Comparison of ENCODE assay signal across 9 mouse cellular contexts in the genomic region with DNA sequence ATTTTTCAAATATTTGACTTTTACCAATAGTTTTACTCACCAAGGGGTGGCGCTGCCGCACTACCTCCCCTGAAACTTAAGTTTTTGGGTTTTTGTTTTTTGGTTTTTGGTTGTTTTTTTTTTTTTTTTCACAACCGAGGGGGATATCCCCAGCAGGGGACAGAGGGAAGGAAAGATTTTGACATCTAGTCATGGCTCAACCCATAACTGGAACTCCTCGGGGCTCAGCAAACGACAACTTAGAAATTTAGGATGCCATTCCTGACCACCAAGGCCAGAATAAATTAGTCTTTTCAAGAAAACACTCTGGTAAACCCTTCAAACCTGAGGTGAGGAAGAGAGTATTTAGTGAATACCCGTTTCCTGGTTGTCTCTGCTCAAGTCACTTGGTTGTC. TPM values are rescaled to one million over a fixed set of nuclear protein-coding genes. Genes with fewer than 3 reads are reported as not detected.
DNase-seq lines count a peak whose midpoint lies in the region; ATAC-seq and TF ChIP-seq lines count a peak whose summit lies in the region.
"Had no signal": no experiment of that assay in that cellular context is flagged by ENCODE, and none has a peak within 500 bp of the region (broad histone marks: within the 10 kb centered on the region; RNA-seq: fewer than 3 reads in every experiment).

No protein-coding gene starts in this region.

- peak; percentile 49; the same call in 1 of the 2 replicates for TF ChIP-seq CTCF in liver, adult 2 months (IDR thresholded peaks at IDR 0.05; ENCODE audit: low read depth, low read length)

- H3K4me2 ChIP-seq in forebrain, embryonic 11.5 days (ENCODE audit: low read depth, low read length, severe bottlenecking): no peak overlapping the region
- peak overlapping the region; percentile 86 for H3K4me2 ChIP-seq in neural tube, embryonic 13.5 days

- under 1% methylated on average over 6 of the region's 6 CpGs for WGBS in forebrain, embryonic 10.5 days
- 0% methylated on average over 6 of the region's 6 CpGs for WGBS in forebrain, embryonic 11.5 days
- 3% methylated on average over 6 of the region's 6 CpGs for WGBS in liver, adult 2 months
- WGBS in neural tube, embryonic 13.5 days: 0% methylated on average over 6 of the region's 6 CpGs

- H3K27ac ChIP-seq in forebrain, embryonic 10.5 days: no peak overlapping the region
- H3K27ac ChIP-seq in forebrain, embryonic 11.5 days (ENCODE audit: low read depth, low read length): no peak overlapping the region
- peak overlapping the region; percentile 75 for H3K27ac ChIP-seq in liver, adult 2 months (replicated peaks; ENCODE audit: insufficient read depth, low read depth, low read length)
- no peak overlapping the region for H3K27ac ChIP-seq in neural tube, embryonic 13.5 days (replicated peaks)

- no peaks in the 10 kb centered on the region for H3K9me3 ChIP-seq in forebrain, embryonic 10.5 days
- H3K9me3 ChIP-seq in forebrain, embryonic 11.5 days (ENCODE audit: control insufficient read depth, low read length): no peaks in the 10 kb centered on the region
- no peaks in the 10 kb centered on the region for H3K9me3 ChIP-seq in neural tube, embryonic 13.5 days

- H3K4me1 ChIP-seq in forebrain, embryonic 10.5 days: peaks cover 75% of the 10 kb centered on the region
- H3K4me1 ChIP-seq in forebrain, embryonic 11.5 days (replicated peaks; ENCODE audit: control insufficient read depth, insufficient read depth, low read length): peaks cover 20% of the 10 kb centered on the region
- H3K4me1 ChIP-seq in liver, adult 2 months (ENCODE audit: control insufficient read depth, insufficient read depth, low read length): peaks cover 8% of the 10 kb centered on the region
- H3K4me1 ChIP-seq in neural tube, embryonic 13.5 days (replicated peaks): peaks cover 73% of the 10 kb centered on the region

- DNase-seq in forebrain, embryonic 10.5 days (ENCODE audit: extremely low spot score, low spot score): no peak
- no peak for DNase-seq in forebrain, embryonic 11.5 days (ENCODE audit: low spot score)
- peak; percentile 82 for DNase-seq in CD4-positive helper T cell, adult 2 months (ENCODE audit: low read depth, low spot score)
- peak; percentile 69 to 79 for DNase-seq in cerebellum, postnatal 14 days
- peak; percentile 59 to 78 for DNase-seq in heart, postnatal 10 days
- DNase-seq in liver, adult 2 months (ENCODE audit: extremely low read depth, low read depth, low spot score): peak; percentile 65

- no peak for ATAC-seq in forebrain, embryonic 11.5 days (replicated peaks; ENCODE audit: low FRiP score)
- no peak for ATAC-seq in neural tube, embryonic 13.5 days (ENCODE audit: low read depth)
- ATAC-seq in monocyte, adult 5-6 weeks (replicated peaks; ENCODE audit: insufficient number of reproducible peaks, low FRiP score, low TSS enrichment, poor library complexity, severe bottlenecking): no peak

- H3K36me3 ChIP-seq in forebrain, embryonic 10.5 days (replicated peaks): no peaks in the 10 kb centered on the region
- no peaks in the 10 kb centered on the region for H3K36me3 ChIP-seq in forebrain, embryonic 11.5 days (ENCODE audit: control insufficient read depth, insufficient read depth, low read length)
- no peaks in the 10 kb centered on the region for H3K36me3 ChIP-seq in liver, adult 2 months (ENCODE audit: control insufficient read depth, insufficient read depth, low read length)
- no peaks in the 10 kb centered on the region for H3K36me3 ChIP-seq in neural tube, embryonic 13.5 days

- intact Hi-C loops in heart, postnatal 10 days (cut with DNase I): loop anchor here (5.0 to 10.0 kb wide), 4 partner anchors 507 to 749 kb away; no protein-coding TSS in a partner anchor

- H3K4me3 ChIP-seq in forebrain, embryonic 10.5 days: peak overlapping the region; percentile 53
- no peak overlapping the region for H3K4me3 ChIP-seq in forebrain, embryonic 11.5 days (ENCODE audit: low read depth, low read length)
- H3K4me3 ChIP-seq in liver, adult 2 months (ENCODE audit: insufficient read depth, low read depth, low read length): no peak overlapping the region; the same call in 1 of the 2 replicates
- H3K4me3 ChIP-seq in neural tube, embryonic 13.5 days: peak overlapping the region; percentile 58; the same call in 1 of the 2 replicates

- H3K27me3 ChIP-seq in forebrain, embryonic 10.5 days (ENCODE audit: poor library complexity, severe bottlenecking): peaks cover 72% of the 10 kb centered on the region
- peaks cover 30% of the 10 kb centered on the region for H3K27me3 ChIP-seq in forebrain, embryonic 11.5 days (ENCODE audit: control insufficient read depth, insufficient read depth, low read length)
- H3K27me3 ChIP-seq in liver, adult 2 months (ENCODE audit: control insufficient read depth, insufficient read depth, low read length): no peaks in the 10 kb centered on the region
- peaks cover 47% of the 10 kb centered on the region for H3K27me3 ChIP-seq in neural tube, embryonic 13.5 days

- H3K9ac ChIP-seq in forebrain, embryonic 11.5 days (ENCODE audit: low read length): no peak overlapping the region
- peak overlapping the region; percentile 56 for H3K9ac ChIP-seq in liver, adult 2 months (ENCODE audit: low read depth, low read length)
- no peak overlapping the region for H3K9ac ChIP-seq in neural tube, embryonic 13.5 days

- H3K79me2 ChIP-seq in liver, adult 2 months (ENCODE audit: control insufficient read depth, insufficient read depth, low read length): peaks cover 9% of the 10 kb centered on the region; the same call in 1 of the 2 replicates

- no peak for TF ChIP-seq POLR2A in liver, adult 2 months (IDR thresholded peaks at IDR 0.05; ENCODE audit: extremely low read depth, insufficient read depth, low read length)

RNA-seq across cellular contexts. Expression of gene Gm37419, which starts 2.8 kb away (rescaled TPM):
- not detected in 2 replicates for polyA plus RNA-seq in forebrain, embryonic 10.5 days (2016; fragmentation: Nextera tagmentation; extraction: Ambion mirVana)
- not detected in 2 replicates for polyA plus RNA-seq in forebrain, embryonic 11.5 days (2014; fragmentation: Nextera tagmentation; extraction: Ambion mirVana)
- not detected for total RNA-seq in heart, postnatal 10 days (2021)
- total RNA-seq in liver, adult 2 months (2014; rRNA removed): not detected in 2 replicates
- polyA plus RNA-seq in liver, adult 2 months (2012; rRNA removed): not detected in 2 replicates
- not detected in 2 replicates for polyA plus RNA-seq in neural tube, embryonic 13.5 days (2015; fragmentation: Nextera tagmentation; extraction: Ambion mirVana)
- total RNA-seq in monocyte, adult 5-6 weeks (2017): not detected in 3 replicates
- total RNA-seq: layer of hippocampus, postnatal 25 days had no signal

RNA-seq across cellular contexts. Expression of gene Bcl6, which starts 3.2 kb away (rescaled TPM):
- 0.14 and 0.25 TPM in 2 replicates for polyA plus RNA-seq in forebrain, embryonic 10.5 days (2016; fragmentation: Nextera tagmentation; extraction: Ambion mirVana)
- 0.12 and 0.24 TPM in 2 replicates for polyA plus RNA-seq in forebrain, embryonic 11.5 days (2014; fragmentation: Nextera tagmentation; extraction: Ambion mirVana)
- total RNA-seq in heart, postnatal 10 days (2021): 1 to 10 TPM; 4.8 to 9.4 TPM
- 20.6 and 21.2 TPM in 2 replicates for total RNA-seq in liver, adult 2 months (2014; rRNA removed)
- polyA plus RNA-seq in liver, adult 2 months (2012; rRNA removed): 4.5 and 5.9 TPM in 2 replicates
- 0.37 and 0.53 TPM in 2 replicates for polyA plus RNA-seq in neural tube, embryonic 13.5 days (2015; fragmentation: Nextera tagmentation; extraction: Ambion mirVana)
- total RNA-seq in monocyte, adult 5-6 weeks (2017): 74.7 to 91.8 TPM (median 83.1 TPM) in 3 replicates

RNA-seq across cellular contexts. Expression of gene Rtp2, which starts 53.3 kb away (rescaled TPM):
- not detected in 2 replicates for polyA plus RNA-seq in forebrain, embryonic 10.5 days (2016; fragmentation: Nextera tagmentation; extraction: Ambion mirVana)
- not detected in 2 replicates for polyA plus RNA-seq in forebrain, embryonic 11.5 days (2014; fragmentation: Nextera tagmentation; extraction: Ambion mirVana)
- total RNA-seq in heart, postnatal 10 days (2021): not detected
- not detected in 2 replicates for total RNA-seq in liver, adult 2 months (2014; rRNA removed)
- not detected in 2 replicates for polyA plus RNA-seq in liver, adult 2 months (2012; rRNA removed)
- not detected in 2 replicates for polyA plus RNA-seq in neural tube, embryonic 13.5 days (2015; fragmentation: Nextera tagmentation; extraction: Ambion mirVana)
- not detected in 3 replicates for total RNA-seq in monocyte, adult 5-6 weeks (2017)

Comparison
In these comparisons a context has a peak if more than half of its experiments do, and no peak if none do; other contexts are left out.
1. H3K4me3 ChIP-seq: peak in forebrain, embryonic 10.5 days (single experiment) and neural tube, embryonic 13.5 days (single experiment); none in forebrain, embryonic 11.5 days (single experiment) and liver, adult 2 months (single experiment).
2. DNase-seq: peak in CD4-positive helper T cell, adult 2 months (single experiment), cerebellum, postnatal 14 days (2 of 2), heart, postnatal 10 days (2 of 2) and liver, adult 2 months (single experiment); none in forebrain, embryonic 10.5 days (single experiment) and forebrain, embryonic 11.5 days (single experiment).